Mouse (Mus musculus): ENCODE results near the gene Sptbn4.
A peak's percentile ranks its signal among the peaks of the same experiment; 100 is the strongest.

DNA sequence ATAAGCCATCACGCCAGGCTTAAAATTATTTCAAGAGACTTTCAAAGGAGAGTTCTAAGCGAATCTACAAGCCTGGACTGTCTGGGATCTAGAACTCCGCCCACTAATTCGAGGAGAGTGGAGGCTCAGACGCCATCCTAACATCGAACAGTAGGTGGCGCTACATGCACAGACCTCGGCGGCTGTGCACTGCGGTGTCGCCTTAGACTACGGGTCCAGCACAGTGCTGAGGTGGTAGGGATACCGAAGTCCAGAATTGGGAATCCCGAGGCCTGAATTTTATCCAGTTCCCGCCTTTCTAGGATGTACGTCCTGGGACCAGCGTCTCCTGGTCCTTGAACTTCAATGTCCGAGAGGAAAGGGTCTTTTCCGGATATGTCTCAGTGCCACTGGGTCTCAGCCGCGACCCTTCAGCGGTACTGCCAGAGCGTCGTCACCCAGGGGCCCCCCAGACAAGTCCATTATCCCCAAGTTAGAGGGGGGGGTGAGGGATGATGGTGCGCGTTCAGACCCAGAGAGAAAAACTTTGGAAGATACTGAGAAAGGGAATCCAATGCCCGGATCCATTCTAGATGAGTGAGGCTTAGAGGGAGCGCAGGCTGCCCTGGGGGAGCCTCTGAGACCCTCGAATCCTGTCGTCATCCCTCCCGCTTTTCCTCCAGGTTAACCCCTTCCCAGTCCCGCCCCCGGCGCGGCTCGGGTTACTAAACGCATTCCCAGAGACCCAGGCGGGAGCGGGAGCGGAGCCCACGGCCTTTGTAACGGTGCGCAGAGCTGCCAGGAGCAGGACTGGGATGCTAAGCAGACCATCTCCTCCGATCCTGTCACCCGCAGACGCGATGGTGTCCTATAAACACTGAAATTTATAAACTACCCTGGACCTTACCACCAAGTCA, 111.3 kb downstream of the Sptbn4 start:
- TF ChIP-seq CTCF (IDR thresholded peaks at IDR 0.05; ENCODE audit: low read depth, low read length) = peak; percentile 75
- no peak for TF ChIP-seq POLR2A (IDR thresholded peaks at IDR 0.05; ENCODE audit: borderline replicate concordance, low read depth, low read length)
